Mouse (Mus musculus) B cell, adult 2 months (primary cell): ENCODE measurements at regions not wholly inside any gene's neighbourhood (a gene's known extent, or its start where the extent isn't known, plus 50 kb on each side); places are given as distances from the start of the nearest gene placed in this dataset.
A peak's percentile ranks its signal among the peaks of the same experiment; 100 is the strongest.

ENCODE experiments used
- DNase-seq, 2 experiments: peaks; one replicate each; pipeline ENCODE4 v3.0.0; 2022

GRCm38 (mm10) chr13:57281941-57282710 is 386.3 kb upstream of the Trpc7 start:
- no peak for DNase-seq

- peak in 1 of 2 experiments; percentile 1 for DNase-seq
Observed at GRCm38 (mm10) chr13:57281504-57281903, 385.7 kb upstream of the Trpc7 start.

- DNase-seq = no peak
Observed at GRCm38 (mm10) chr13:57278580-57278979, 382.8 kb upstream of the Trpc7 start.

GRCm38 (mm10) chr13:57277076-57277475 is 381.3 kb upstream of the Trpc7 start:
- DNase-seq = no peak

GRCm38 (mm10) chr13:57275871-57276270 is 380.1 kb upstream of the Trpc7 start:
- no peak for DNase-seq

GRCm38 (mm10) chr13:57273593-57273992 is 377.8 kb upstream of the Trpc7 start:
- DNase-seq = no peak

GRCm38 (mm10) chr13:57269614-57270013 is 373.8 kb upstream of the Trpc7 start:
- DNase-seq = no peak

GRCm38 (mm10) chr13:57259920-57260319 is 364.1 kb upstream of the Trpc7 start:
- peak; percentile 14 to 22 for DNase-seq

GRCm38 (mm10) chr13:57259474-57259873 is 363.7 kb upstream of the Trpc7 start:
- DNase-seq = no peak

- no peak for DNase-seq
Observed at GRCm38 (mm10) chr13:57255920-57256319, 360.1 kb upstream of the Trpc7 start.

- DNase-seq = no peak
Observed at GRCm38 (mm10) chr13:57249851-57250250, 354.1 kb upstream of the Trpc7 start.

GRCm38 (mm10) chr13:57249401-57249800 is 353.6 kb upstream of the Trpc7 start:
- DNase-seq = no peak

- DNase-seq = no peak
Observed at GRCm38 (mm10) chr13:57246238-57246963, 350.6 kb upstream of the Trpc7 start.

- no peak for DNase-seq
Observed at GRCm38 (mm10) chr13:57236917-57237316, 341.1 kb upstream of the Trpc7 start.

GRCm38 (mm10) chr13:57236211-57236610 is 340.4 kb upstream of the Trpc7 start:
- no peak for DNase-seq

- DNase-seq = no peak
Observed at GRCm38 (mm10) chr13:57232906-57233305, 337.1 kb upstream of the Trpc7 start.

GRCm38 (mm10) chr13:57231666-57232065 is 335.9 kb upstream of the Trpc7 start:
- no peak for DNase-seq

GRCm38 (mm10) chr13:57230253-57230652 is 334.5 kb upstream of the Trpc7 start:
- no peak for DNase-seq

- DNase-seq = no peak
Observed at GRCm38 (mm10) chr13:57221092-57221491, 325.3 kb upstream of the Trpc7 start.

GRCm38 (mm10) chr13:57216161-57216560 is 320.4 kb upstream of the Trpc7 start:
- DNase-seq = no peak

GRCm38 (mm10) chr13:57212251-57212650 is 316.5 kb upstream of the Trpc7 start:
- no peak for DNase-seq

GRCm38 (mm10) chr13:57191195-57191594 is 295.4 kb upstream of the Trpc7 start:
- DNase-seq = no peak

- DNase-seq = no peak
Observed at GRCm38 (mm10) chr13:57189246-57189645, 293.5 kb upstream of the Trpc7 start.

GRCm38 (mm10) chr13:57186168-57186567 is 290.4 kb upstream of the Trpc7 start:
- no peak for DNase-seq
